Mouse (Mus musculus) kidney, postnatal 25 days (tissue): Measurements from ENCODE around the gene Tead3.
"Not testable (repeated sequence)": the region's sequence is repeated elsewhere in the genome, so short reads cannot be mapped to it uniquely, and the experiment has no call there.

Experiments
- DNase-seq, 2 experiments: peaks; one replicate each; pipeline ENCODE4 v3.0.0; 2021; ENCODE audit warnings: mixed read lengths in 2 of 2

The Tead3 gene

DNA sequence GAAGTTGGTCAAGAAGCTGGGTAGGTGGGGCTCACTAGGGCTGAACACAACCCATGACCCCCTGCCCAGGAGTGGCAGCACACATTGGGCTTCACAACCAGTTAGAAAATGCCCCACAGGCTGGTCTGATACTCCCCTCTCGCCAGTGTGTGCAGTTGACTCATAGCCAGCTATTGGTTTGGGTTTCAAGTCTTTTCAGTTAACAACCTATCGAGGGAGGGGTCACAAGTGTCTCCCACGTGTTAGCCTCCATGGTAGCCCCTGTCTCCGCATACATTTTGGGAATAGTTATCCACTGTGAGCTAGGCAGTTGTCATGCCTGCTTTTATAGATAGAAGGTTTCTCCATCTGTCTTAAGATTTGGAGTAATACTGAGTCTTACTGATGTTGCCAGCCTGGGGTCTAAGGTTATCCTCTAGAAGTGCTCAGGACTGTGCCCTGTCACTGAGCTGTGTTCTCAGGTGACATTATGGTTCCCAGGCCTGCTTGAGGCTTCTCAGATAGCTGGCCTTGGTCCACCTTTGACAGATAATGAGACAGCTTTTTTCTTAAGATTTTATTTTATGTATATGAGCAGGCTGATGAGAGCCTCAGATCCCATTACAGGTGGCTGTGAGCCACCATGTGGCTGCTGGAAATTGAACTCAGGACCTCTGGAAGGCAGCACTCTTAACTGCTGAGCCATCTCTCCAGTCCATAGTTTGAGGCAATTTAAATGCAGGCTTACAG is 20.9 kb downstream of the Tead3 start:
- DNase-seq = peak in 1 of 2 experiments; percentile 43

DNA sequence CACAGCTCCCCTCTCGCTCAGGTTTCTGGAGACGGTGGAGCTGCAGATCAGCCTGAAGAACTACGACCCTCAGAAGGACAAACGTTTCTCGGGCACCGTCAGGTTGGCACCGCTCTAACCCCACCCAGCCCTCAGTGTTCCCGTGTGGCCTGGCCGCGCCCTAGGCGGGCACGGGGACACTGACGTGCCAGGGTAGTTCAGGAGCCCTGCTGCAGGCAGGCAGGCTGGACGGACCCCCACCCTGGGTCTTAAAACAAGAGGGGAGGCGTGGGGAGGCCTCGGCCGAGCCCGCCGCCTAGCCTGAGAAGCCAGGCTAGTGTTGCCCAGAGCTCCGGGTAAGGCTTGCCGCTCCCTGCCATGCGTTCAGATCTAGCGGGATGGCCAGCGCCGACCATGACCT is 21.7 kb downstream of the Tead3 start:
- DNase-seq = peak in 1 of 2 experiments; percentile 71

DNA sequence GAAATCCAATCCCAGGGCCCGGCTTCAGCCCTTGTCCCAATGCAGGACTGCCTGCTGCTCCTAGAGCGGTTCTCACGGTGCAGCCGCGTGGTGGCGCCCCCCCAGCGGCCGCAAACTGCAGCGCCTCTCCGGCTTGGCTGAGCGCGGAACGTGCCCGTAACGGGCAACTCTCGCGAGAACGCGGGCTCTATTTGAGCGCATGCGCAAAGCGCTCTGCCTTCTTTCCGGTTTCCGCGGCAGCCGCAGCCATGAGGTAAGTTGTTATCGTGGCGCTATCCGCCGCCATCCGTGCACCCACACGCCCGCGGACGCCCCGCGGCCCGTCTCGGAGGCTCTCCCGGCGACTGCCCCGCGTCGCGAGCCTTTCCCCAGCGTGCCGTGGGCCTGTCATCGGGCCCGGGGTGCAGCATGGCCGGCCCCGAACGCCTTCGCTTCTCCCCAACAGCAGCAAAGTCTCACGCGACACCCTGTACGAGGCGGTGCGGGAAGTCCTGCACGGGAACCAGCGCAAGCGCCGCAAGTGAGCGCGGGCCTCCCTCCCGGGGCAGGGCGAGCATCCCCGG is 22.2 kb downstream of the Tead3 start, which contains the start of gene Rpl10a:
Rpl10a (plus strand) TSS at position 106 of the 563 bp plus-strand sequence.
- peak; percentile 97 to 99 for DNase-seq

DNA sequence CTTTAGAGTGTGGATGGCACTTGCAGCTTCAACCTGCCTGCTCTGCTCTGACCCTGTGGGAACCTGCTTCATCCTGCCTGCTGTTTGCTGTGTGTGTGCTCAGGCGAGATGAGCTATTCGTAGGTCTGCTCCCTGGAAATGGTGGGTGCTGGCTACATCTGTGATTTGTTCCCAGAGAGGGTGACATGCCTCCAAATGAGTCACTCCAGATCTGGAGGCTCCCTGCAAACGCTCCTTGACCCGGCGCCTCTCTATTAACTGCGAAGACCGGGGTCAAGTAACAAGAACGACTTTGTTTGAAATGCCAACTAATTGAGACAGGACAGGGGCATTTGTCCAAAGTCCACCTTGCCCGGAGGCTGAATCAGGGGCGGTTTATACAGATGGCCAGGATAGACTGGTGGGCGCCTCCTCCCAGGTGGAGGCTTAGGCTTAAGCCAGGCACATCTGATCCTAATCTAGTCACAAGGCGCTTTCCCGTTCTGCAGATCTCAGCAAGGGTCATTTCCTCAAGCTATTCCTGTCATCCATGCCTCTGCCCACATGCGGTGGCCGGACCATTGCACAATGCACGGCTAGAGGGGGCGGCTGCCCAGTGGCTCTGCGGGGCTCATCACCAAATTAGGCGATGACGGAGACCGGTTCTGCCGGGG is 22.8 kb downstream of the Tead3 start:
- peak; percentile 64 to 84 for DNase-seq

DNA sequence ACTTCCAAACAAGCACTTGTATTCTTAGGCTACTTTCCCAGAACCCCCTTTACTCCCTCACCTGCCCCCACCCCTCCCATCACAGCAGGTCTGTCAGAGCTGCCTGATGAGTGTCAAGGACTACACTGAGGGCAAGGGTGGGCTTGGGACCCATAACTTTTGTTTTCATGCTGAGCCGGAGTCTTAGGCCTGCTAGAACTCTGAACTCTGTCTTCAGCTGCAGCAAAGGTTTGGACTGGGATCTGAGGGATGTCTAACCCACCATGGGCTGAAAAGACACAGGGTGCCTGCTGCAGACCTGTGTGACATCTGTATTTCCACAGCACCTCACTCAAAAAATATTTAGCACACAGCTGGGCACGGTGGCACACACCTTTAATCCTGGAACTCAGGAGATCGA is 23.7 kb downstream of the Tead3 start:
- no peak for DNase-seq

DNA sequence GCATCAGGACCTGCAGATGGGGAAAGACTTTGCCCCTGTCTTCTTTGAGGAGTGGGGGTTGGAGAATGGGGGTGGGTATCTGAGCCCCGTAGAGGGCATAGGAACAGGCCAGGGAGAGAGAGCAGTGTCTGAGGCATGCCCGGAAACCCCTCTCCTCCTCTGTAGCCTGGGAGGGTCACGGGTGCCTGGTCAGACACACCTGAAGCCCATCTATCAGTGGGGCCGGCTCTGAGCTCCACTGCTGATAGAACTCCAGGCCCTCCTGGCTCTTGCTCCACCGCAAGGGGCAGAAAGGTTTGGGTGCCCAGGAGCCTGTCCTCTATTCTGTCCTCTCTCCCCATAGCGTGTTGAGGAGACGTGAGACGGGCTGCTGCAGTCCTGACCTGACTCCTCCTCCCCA is 24.9 kb downstream of the Tead3 start:
- peak in 1 of 2 experiments; percentile 43 for DNase-seq

DNA sequence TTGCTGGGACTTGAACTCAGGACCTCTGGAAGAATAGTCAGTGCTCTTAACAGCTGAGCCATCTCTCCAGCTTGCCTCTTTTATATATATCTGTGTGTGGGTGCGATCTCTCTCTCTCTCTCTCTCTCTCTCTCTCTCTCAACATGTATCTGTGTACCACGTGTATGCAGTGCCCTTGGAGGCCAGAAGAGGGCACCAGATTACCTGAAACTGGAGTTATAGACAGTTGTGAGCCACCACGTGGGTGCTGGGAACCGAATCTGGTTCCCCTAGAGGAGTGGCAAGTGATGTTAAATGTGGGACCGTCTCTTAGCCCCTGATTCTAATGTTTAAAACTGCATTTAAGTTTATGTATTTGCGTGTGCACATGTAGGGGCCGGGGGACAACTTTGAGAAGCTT is 26.2 kb downstream of the Tead3 start:
- DNase-seq = not testable (repeated sequence)

DNA sequence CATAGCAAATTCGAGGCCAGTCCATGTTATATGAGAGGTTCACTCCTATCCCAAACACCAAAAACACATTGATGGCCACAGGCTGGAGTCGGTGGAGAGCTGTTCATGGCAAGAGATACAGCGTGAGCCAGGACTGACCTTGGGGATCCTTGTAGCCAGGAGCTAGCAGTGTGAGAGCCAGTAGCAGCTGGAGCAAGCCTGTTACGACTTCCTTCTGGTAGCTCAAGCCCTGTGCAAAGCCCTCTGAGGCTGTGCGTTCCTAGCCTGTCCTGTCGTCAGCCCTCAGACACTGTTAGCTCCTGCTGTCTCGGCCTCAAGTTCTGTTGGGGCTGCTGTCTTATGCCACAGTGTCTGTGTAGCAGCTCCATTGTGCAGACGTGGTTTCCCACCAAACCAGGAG is 26.8 kb downstream of the Tead3 start:
- DNase-seq = peak in 1 of 2 experiments; percentile 61

DNA sequence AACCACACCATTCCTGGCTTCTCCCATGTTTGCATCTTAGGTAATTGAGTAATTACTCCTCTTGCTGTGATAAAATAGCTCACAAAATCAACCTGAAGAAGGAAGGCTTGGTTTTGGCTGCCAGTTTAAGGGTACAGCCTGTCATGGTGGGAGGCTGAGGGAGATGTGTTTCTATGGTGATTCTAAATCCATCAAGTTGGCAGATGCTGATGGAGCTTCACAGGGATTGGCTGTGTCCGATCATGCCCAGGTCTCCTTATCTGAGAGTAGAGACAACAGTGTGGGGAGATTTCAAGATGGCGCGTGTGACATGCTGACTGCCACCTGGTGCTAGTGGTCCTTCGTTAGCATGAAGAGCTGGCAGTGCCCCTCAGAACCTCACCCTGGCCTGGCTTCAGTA is 28.9 kb downstream of the Tead3 start:
- no peak for DNase-seq

DNA sequence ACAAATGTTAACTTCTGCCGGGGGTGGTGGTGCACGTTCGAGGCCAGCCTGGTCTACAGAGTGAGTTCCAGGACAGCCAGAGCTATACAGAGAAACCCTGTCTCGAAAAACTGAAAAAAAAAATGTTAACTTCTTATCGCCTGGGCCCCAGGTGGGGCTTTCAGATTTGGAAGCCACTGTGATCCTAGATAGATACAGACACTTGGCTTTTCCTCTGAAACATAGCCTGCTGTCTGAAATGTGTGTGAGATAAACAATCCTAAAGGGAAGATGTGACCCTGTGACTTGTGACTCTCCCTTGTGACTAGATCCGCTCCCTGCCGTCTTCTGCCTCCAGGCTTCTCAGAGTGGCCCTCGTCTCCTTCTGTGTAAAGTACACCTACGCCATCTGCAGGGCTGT is 32.9 kb downstream of the Tead3 start:
- DNase-seq = no peak

DNA sequence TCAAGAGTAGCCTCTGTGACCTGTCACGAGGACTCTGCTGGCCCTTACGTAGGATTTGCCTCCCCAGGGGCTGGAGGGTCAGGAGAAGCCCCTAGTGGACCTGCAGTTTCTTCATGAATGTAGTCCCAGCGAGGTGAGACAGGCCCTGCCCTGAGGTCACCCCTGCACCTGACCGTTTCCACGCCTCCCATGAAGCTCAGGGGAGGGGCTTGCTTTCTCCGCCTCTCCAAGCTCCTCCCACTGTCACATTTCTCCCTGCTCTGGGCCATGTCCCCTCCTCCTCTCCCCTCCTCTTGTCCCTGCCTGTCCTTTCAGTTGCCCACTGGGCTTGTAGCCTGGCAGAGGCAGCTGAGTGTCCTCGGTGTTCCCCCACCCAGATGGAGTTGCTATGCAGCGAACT is 33.5 kb downstream of the Tead3 start:
- DNase-seq = peak in 1 of 2 experiments; percentile 63

DNA sequence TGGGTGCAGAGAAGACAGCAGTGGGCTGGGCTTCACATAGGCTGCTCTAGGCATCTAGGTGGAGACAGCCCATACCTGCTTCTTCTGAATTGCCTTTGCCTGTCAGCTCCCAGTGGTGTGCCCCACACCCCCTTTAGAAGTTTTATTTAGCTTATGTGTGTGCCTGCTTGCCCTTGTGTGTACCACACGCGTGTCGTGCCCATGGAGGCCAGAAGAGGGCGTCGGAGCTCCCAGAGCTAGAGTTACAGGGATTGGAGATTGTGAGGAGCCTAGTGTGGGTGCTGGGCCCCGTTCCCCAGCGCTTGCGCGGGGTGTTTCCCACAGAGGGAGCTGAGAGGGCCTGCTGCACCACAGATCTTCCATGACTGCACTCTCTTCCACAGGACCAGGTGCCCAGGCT is 34.1 kb downstream of the Tead3 start:
- no peak for DNase-seq

DNA sequence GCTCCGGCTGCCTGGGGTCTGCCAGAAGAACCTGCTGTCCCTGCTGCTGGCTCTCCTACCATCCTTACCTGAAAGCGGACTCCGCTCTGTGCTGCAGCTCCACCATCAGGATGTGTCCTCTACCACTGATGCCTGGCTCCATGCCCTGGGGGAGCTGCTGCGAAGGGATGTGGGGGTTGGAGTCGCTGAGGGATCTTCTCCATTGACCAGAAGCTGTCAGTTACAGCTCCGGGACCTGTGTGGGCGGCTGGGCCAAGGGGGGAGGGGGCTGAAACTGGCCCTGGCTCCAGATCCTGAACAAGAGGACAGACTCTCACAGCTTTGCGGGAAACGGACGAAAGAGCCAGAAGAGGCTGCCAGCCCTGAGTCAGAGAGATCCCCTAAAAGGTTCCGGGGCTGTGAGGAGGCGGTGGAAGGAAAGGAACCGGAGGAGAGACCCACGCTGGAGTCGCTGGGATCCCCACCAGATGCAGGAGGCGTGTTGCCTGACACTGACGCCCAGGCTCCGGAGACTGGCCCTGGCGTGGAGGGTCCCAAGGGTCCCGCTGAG is 34.9 kb downstream of the Tead3 start:
- DNase-seq = no peak

DNA sequence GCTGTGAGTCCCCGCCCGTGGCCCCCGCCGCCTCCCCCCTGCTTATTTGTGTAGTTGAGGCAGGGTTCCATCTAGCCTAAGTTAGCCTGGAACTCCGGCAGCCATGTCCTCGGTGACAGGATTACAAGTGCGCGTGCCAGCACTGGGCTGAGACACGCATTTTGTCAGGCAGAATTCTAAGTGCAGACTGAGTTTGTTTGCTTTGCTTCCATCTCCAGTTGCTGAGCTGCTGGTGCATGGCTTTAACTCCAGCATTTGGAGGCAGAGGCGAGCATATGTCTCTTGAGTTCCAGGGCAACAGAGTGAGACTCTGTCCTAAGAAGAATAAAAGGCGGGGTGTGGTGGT is 36.8 kb downstream of the Tead3 start:
- DNase-seq = peak in 1 of 2 experiments; percentile 34

DNA sequence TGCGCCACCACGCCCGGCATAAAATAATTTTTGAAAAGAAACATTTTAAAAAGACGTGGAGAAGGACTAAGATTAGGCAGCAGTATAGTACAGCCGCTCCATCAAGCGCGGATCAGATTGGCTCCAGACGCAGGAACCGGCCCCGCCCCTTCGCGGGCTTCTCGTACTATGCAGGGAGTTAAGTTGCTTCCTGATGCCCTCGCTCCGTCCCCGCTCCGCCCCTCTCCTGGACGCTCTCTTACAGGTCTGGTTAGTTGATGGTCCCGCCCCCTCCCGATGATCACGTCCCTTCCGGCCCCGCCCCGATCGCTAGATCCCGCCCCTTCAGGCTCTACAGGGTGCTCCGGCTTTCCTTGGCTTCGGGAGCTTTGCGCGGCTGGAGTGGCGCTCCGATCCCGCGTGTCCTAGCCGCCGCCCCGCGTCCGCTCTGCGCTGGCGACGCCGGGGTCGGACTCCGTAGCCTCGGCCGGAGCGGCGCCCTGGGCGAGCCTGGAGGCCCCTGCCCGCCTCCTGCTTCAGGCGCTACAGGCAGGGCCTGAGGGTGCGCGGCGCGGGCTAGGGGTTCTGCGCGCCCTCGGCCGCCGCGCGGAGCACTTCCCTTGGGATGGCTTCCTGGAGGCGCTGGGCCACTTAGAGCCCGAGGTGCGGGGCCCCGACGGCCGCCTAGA is 37.3 kb downstream of the Tead3 start, which contains the start of gene Fance:
Fance (plus strand) TSS at position 308 of the 668 bp plus-strand sequence.
- peak; percentile 99 for DNase-seq

DNA sequence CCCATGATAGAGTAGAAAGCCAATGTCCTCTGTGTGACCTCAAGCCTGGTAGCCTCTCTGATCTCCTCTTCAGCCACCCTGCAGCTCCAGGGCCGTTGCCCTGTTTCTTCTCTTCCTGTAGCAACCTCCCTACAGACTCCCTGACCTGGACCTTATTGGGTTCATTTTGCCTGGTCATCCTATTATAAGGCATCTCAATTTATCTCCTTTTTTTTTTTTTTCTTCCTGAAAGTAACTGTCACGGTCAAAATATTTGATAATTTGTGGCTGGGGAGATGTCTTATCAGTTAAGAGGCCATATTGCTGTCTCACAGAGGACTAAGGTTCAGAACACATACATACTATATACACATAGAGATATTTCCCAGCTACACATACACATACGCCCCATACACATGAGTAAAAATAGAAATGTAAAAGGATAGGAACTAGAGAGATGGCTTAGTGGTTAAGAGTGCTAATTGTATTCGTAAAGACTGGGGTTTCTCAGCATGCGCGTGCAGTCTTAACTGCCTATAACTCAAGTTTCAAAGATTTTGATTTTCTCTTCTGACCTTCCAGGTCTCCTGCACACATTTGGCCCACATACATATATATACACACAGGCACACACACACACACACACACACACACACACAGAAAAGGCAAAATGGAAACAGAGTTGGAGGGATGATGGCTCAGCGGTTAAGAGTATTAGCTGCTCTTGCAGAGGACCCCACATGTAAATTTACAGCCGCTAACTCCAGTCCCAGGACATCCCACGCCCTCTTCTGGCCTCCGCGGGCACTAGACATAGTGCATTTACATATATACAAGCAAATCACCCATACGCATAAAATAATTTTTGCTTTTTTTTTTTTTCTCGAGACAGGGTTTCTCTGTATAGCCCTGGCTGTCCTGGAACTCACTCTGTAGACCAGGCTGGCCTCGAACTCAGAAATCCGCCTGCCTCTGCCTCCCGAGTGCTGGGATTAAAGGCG is 38.1 kb downstream of the Tead3 start:
- DNase-seq = peak in 1 of 2 experiments; percentile 40

DNA sequence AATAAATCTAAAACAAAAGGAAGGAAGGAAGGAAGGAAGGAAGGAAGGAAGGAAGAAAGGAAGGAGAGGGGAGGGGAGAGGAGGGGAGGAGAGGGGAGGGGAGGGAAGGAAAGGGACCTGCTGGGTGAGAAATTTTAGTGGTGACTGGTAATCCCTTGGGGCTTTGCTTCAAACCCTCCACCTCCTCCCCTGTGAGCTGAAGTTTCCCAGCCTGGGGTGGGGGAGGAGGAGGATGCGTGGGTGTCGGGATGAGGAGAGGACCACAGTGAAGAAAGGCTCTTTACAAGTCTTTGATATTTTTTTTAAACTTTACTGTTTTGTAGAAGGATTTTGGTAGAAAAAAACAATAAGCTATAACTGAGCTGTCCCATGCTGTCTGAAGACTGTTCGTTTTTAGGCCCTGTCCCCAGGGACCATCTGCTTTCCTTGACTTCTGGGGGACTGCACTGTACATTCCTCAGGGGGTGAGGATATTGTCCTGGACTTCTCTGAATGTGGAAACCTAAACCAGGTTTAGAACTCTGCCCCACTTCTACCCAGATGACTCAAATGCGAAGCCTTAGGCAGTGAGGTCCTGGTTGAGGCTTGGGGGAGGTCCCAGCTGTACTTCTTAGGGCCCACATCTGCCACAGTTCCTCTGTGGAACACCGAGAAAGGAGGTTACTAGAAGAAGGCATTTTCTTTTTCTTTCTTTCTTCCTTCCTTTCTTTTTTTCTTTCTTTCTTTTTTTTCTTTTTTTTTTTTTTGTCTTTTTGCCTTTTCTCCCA is 39.1 kb downstream of the Tead3 start:
- DNase-seq = no peak

DNA sequence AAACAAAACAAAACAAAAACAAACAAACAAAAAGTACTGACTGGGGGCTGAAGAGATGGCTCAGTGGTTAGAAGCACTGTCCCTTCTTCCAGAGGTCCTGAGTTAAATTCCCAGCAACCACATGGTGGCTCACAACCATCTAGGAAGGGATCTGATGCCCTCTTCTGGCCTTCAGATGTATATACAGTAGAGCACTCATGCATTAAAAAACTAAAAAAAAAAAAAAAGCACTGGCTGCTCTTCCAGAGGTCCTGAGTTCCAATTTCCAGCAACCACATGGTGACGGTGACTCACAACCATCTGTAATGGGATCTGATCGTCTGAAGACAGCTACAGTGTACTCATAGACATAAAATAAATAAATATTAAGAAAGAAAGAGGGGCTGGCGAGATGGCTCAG is 39.8 kb downstream of the Tead3 start:
- no peak for DNase-seq

DNA sequence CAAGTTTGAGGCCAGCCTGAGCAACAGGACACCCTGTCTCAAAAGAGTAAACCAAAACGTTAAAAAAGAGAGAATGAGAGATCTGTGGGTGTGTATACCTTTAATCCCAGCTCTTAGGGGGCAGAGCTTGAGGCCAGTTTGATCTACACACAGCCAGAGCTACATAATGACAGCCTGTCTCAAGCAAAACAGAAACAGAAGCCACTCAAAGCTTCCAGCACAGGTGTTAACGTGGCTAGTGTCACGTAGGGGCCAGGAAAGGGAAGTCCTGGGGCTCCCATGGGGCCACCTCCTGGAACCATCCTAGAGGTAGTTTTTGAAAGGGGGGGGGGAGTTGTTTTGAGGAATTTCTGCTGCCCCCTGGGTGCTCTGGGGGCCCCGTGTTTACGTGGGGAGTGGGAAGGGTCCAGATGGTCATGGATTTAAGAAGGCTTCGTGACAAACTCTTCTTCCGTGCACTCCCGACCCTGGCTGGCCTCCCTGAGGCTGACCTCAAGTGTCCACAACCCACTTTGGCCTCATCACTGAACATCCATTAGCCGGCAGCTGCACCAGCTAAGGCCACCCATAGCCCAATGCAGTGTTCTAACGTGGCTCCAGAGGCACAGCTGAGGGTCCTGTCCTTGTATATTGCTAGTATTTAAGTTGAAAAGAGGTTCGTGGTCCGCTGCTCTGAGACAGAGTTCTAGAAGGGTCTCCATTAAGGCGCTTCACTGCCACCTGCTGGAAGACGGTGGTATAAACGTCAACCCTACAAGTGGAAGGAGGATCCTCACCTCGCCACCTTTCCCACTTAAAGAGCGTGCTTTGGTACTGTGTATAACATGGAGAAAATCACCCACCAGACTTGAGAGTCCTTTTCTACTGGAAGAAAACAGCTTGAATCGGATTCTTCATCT is 42.1 kb downstream of the Tead3 start:
- peak; percentile 90 to 98 for DNase-seq

DNA sequence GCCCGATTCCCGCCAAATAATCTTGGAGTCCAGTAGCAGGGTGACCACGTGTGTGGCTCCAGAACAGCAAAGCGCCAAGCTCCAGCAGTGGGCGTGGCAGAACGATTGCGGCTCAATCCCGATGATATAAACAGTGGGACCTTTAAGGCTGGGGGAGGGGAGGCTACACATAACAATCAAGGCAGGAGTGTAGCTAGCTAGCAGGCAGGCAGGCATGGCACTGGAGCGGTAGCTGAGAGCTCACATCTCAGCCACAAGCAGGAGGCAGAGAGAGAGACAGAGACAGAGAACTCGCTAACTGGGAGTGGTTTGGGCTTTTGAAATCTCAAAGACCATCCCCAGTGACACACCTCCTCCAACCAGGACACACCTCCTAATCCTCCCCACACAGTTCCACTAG is 45.4 kb downstream of the Tead3 start:
- no peak for DNase-seq
